Mouse (Mus musculus): ENCODE measurements around the gene Pak2.
"Not testable (repeated sequence)": the region's sequence is repeated elsewhere in the genome, so short reads cannot be mapped to it uniquely, and the experiment has no call there.

Gene Pak2

GRCm38 (mm10) chr16:32078991-32079511 lies at the start of gene Pak2:
Gene Pak2, minus strand, starts transcription at chr16:32079342.
- peak; percentile 89 for ATAC-seq (ENCODE audit: low TSS enrichment)

GRCm38 (mm10) chr16:32127046-32127445 lies 47.9 kb upstream of the Pak2 start:
- ATAC-seq (ENCODE audit: low TSS enrichment): no peak

GRCm38 (mm10) chr16:32125364-32125763 lies 46.2 kb upstream of the Pak2 start:
- no peak for ATAC-seq (ENCODE audit: low TSS enrichment)

- no peak for ATAC-seq (ENCODE audit: low TSS enrichment)
Measured at GRCm38 (mm10) chr16:32124444-32125335, 45.5 kb upstream of the Pak2 start.

- no peak for ATAC-seq (ENCODE audit: low TSS enrichment)
Measured at GRCm38 (mm10) chr16:32124020-32124419, 44.9 kb upstream of the Pak2 start.

GRCm38 (mm10) chr16:32120454-32120853 lies 41.3 kb upstream of the Pak2 start:
- ATAC-seq (ENCODE audit: low TSS enrichment): no peak

- ATAC-seq (ENCODE audit: low TSS enrichment): no peak
Measured at GRCm38 (mm10) chr16:32116186-32116585, 37.0 kb upstream of the Pak2 start.

GRCm38 (mm10) chr16:32115781-32116180 lies 36.6 kb upstream of the Pak2 start:
- ATAC-seq (ENCODE audit: low TSS enrichment): no peak

- ATAC-seq (ENCODE audit: low TSS enrichment): no peak
Measured at GRCm38 (mm10) chr16:32114968-32115695, 36.0 kb upstream of the Pak2 start.

GRCm38 (mm10) chr16:32114406-32114805 lies 35.3 kb upstream of the Pak2 start:
- ATAC-seq (ENCODE audit: low TSS enrichment): no peak

GRCm38 (mm10) chr16:32113541-32114218 lies 34.5 kb upstream of the Pak2 start:
- peak; percentile 56; the same call in 1 of the 2 replicates for ATAC-seq (ENCODE audit: low TSS enrichment)

- ATAC-seq (ENCODE audit: low TSS enrichment): peak; percentile 47
Measured at GRCm38 (mm10) chr16:32110951-32111699, 32.0 kb upstream of the Pak2 start.

- no peak for ATAC-seq (ENCODE audit: low TSS enrichment)
Measured at GRCm38 (mm10) chr16:32108578-32108977, 29.4 kb upstream of the Pak2 start.

GRCm38 (mm10) chr16:32108170-32108569 lies 29.0 kb upstream of the Pak2 start:
- ATAC-seq (ENCODE audit: low TSS enrichment): no peak

- ATAC-seq (ENCODE audit: low TSS enrichment): no peak
Measured at GRCm38 (mm10) chr16:32107342-32108045, 28.4 kb upstream of the Pak2 start.

GRCm38 (mm10) chr16:32105698-32106097 lies 26.6 kb upstream of the Pak2 start:
- no peak for ATAC-seq (ENCODE audit: low TSS enrichment)

GRCm38 (mm10) chr16:32102295-32102694 lies 23.2 kb upstream of the Pak2 start:
- no peak for ATAC-seq (ENCODE audit: low TSS enrichment)

GRCm38 (mm10) chr16:32099638-32100150 lies 20.6 kb upstream of the Pak2 start, which contains the start of the genes Pigx and Cep19:
Gene Pigx, minus strand, starts transcription at chr16:32099740.
Gene Cep19, plus strand, starts transcription at chr16:32099800.
- ATAC-seq (ENCODE audit: low TSS enrichment): peak; percentile 98

- peak; percentile 47 for ATAC-seq (ENCODE audit: low TSS enrichment)
Measured at GRCm38 (mm10) chr16:32098897-32099637, 19.9 kb upstream of the Pak2 start.

- ATAC-seq (ENCODE audit: low TSS enrichment): not testable (repeated sequence)
Measured at GRCm38 (mm10) chr16:32097757-32098156, 18.6 kb upstream of the Pak2 start.

Measured in frontal cortex, adult (tissue).